Mouse (Mus musculus): ENCODE measurements around the gene Cox10. TPM values are rescaled to one million over a fixed set of nuclear protein-coding genes. Genes with fewer than 3 reads are reported as not detected.
"Not testable (repeated sequence)": the region's sequence is repeated elsewhere in the genome, so short reads cannot be mapped to it uniquely, and the experiment has no call there.

The Cox10 gene
- polyA plus RNA-seq (2016; fragmentation: Nextera tagmentation; extraction: Ambion mirVana), result 21.0 and 21.8 TPM in 2 replicates

DNA sequence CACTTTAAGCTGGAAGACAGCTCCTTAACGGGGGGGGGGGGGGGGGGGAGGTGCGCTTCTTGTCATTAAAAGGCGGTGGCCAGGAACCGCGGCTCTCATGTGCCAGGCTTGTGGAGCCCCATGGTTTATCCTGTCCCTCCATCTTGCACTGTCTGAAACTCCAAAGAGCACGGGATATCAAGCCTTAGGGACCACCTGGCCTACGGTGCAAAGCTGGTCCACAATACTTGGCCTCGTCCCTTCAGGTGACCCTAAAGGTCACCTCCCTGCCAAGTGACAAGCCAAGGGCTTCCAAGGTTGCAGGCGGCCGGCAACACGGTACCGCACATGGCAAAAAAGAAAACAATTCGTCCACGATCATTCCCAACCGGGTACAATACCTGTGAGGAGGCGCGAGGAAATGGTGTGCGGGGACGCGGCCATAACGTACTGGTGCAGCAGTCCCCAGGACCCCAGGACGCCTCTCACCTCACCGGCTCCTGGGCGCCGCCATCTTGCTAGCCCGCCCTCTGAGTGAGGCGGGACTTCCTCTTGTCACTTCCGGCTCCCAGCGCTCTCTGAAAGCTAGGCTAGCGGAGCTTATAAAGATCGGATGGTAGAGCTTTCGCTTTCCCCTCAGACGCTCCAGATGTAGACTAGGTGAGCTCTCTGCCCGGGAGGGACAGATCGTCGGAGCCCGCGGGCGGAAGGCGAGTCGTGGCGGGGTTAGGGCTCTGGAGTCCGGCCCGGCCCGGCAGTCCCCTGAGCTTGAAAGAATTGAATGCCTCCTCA is at the start of gene Cox10:
Gene Cox10 (minus strand): TSS at position 513 of the 771 bp plus-strand sequence.
- H3K36me3 ChIP-seq, result peaks cover 11% of the 10 kb centered on the region; the same call in 1 of the 2 replicates
- WGBS, result under 1% methylated on average over 44 of the region's 45 CpGs
- ATAC-seq (ENCODE audit: insufficient number of reproducible peaks, insufficient read depth, low FRiP score, low TSS enrichment, low read depth), result peak; percentile 80

DNA sequence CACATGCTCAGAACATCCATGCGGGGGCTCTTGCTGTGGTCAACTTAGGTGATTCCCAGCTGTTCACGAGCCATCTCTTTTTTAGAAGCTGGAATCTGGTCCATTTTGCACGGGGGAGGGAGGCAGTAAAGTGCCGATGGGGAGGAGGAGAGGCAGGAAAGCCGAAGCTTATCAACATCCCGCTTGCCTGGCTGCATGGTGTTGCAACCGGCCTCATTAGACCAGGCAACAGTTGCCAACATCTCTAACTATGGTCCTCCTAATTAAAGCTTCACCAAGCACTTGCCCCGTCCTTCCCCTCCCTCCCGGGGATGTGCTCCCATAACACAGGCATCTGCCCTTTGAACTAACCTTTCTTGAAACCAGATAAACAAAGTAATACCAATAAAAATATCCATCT is 48.7 kb upstream of the Cox10 start:
- Histone ChIP-seq H3K4me1 (replicated peaks) (0 out of 2 replicates have a peak, but pooled peaks cover 4% of the 10 kb centered on the region), H3K4me2 (no peak overlapping the region), H3K27me3 (no peaks in the 10 kb centered on the region), H3K4me3 (replicated peaks) (no peak overlapping the region), H3K27ac (no peak overlapping the region), H3K36me3 (no peaks in the 10 kb centered on the region), H3K9me3 (no peaks in the 10 kb centered on the region), H3K9ac (replicated peaks) (no peak overlapping the region)
- 42% methylated on average over 9 of the region's 9 CpGs for WGBS
- no peak for ATAC-seq (ENCODE audit: insufficient number of reproducible peaks, insufficient read depth, low FRiP score, low TSS enrichment, low read depth)

More for the DNA sequence above, at the start of gene Cox10:
- H3K27me3 ChIP-seq, result no peaks in the 10 kb centered on the region
- peaks cover 14% of the 10 kb centered on the region for H3K4me1 ChIP-seq (replicated peaks)
- no peaks in the 10 kb centered on the region for H3K9me3 ChIP-seq
- H3K9ac ChIP-seq (replicated peaks), result peak within 1 kb of the TSS; percentile 80
- H3K27ac ChIP-seq, result peak within 1 kb of the TSS; percentile 92
- peak within 1 kb of the TSS; percentile 68 for H3K4me2 ChIP-seq
- H3K4me3 ChIP-seq (replicated peaks), result peak within 1 kb of the TSS; percentile 82

DNA sequence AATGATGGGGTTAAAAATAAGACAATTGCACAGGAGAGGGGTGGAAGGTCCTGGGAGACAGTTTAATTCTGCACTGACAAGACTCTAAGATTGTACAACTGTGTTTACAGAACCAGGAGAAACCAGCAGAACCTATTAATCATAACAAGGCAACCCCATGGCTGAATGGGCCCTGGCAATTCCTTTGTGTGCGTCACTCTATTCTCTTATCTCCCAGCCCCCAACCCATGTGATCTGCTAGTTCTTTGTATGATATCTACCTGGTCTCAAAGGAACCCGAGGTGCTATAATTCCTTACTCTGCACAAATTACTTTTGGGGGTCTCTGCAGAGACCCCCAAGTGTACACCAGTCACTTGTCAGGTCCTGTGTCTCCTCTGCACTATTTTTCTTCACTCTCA is 46.2 kb upstream of the Cox10 start:
- no peak overlapping the region for H3K9ac ChIP-seq (replicated peaks)
- H3K9me3 ChIP-seq, result no peaks in the 10 kb centered on the region
- H3K36me3 ChIP-seq, result no peaks in the 10 kb centered on the region
- no peak overlapping the region for H3K27ac ChIP-seq
- H3K27me3 ChIP-seq, result no peaks in the 10 kb centered on the region
- no peak for ATAC-seq (ENCODE audit: insufficient number of reproducible peaks, insufficient read depth, low FRiP score, low TSS enrichment, low read depth)
- no peak overlapping the region for H3K4me3 ChIP-seq (replicated peaks)
- H3K4me2 ChIP-seq, result no peak overlapping the region
- H3K4me1 ChIP-seq (replicated peaks), result no peaks in the 10 kb centered on the region
- 77% methylated on average over 2 of the region's 2 CpGs for WGBS

DNA sequence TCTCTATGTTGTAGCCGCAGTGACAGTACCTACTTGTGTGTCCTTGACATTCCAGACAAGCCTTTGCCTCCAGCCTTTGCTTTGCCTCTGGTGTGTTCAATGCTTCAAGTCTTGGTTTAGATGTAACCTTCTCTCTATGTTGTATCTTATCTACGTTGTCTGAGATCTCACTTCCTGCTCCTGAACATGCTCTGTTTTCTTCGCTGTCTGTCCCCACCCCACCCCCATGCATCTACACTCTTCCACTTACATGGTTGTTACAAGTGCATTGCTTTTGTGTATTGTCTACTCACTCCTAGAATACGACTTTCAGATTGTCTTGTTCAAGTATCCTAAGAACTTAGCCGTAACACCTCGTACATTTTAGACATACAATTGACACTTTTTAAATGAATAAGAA is 43.9 kb upstream of the Cox10 start:
- not testable (repeated sequence) for ATAC-seq (ENCODE audit: insufficient number of reproducible peaks, insufficient read depth, low FRiP score, low TSS enrichment, low read depth); H3K36me3 ChIP-seq; H3K9me3 ChIP-seq; H3K27me3 ChIP-seq; H3K4me2 ChIP-seq; H3K9ac ChIP-seq (replicated peaks); H3K4me1 ChIP-seq (replicated peaks); H3K4me3 ChIP-seq (replicated peaks); H3K27ac ChIP-seq
- WGBS, result 91% methylated on average over 6 of the region's 6 CpGs

DNA sequence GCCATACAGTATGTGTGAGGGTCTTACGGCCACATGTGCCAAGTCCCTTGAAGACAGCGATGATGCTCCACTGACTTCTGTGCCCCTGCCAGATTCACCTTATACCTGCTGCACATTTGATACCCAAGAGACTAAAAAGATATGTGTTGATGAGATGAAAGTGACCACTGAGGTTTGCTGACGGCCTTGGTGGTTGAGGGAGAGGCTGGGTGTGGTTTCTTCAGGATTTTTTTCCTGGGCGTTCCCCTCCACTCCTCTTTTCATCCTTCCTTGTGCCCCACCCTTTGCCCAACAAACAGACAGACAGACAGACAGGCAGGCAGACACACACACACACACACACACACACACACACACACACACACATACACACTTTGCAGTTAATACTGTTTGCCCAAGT is 37.4 kb upstream of the Cox10 start:
- no peaks in the 10 kb centered on the region for H3K9me3 ChIP-seq
- WGBS, result 97% methylated on average over 4 of the region's 4 CpGs
- H3K9ac ChIP-seq (replicated peaks), result no peak overlapping the region
- no peak overlapping the region for H3K4me2 ChIP-seq
- H3K27ac ChIP-seq, result no peak overlapping the region
- ATAC-seq (ENCODE audit: insufficient number of reproducible peaks, insufficient read depth, low FRiP score, low TSS enrichment, low read depth), result no peak
- no peak overlapping the region for H3K4me3 ChIP-seq (replicated peaks)
- no peaks in the 10 kb centered on the region for H3K36me3 ChIP-seq
- H3K27me3 ChIP-seq, result no peaks in the 10 kb centered on the region; the same call in 1 of the 2 replicates
- no peaks in the 10 kb centered on the region for H3K4me1 ChIP-seq (replicated peaks)

DNA sequence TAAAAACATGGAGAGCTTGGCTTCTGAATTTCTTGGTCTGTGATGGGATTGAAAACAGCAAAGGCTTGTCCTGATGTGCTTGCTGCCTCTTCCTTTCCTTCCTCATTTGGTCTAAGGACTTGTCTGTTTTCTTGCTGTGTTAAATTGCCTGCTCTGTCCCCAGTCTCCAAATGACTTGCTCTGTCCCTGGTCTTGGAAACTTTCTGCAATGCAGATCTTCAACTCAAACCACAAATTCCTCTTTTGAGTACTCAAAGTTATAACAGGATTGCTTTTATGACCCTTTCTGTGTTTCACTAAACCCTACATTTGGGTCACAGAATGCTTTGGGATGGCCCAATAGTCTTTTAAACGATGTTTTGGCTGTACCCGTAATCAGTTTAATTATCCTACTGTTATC is 36.6 kb upstream of the Cox10 start:
- H3K4me3 ChIP-seq (replicated peaks), result no peak overlapping the region
- H3K9me3 ChIP-seq, result no peaks in the 10 kb centered on the region
- no peak overlapping the region for H3K4me2 ChIP-seq
- no peak for ATAC-seq (ENCODE audit: insufficient number of reproducible peaks, insufficient read depth, low FRiP score, low TSS enrichment, low read depth)
- no peaks in the 10 kb centered on the region; the same call in 1 of the 2 replicates for H3K27me3 ChIP-seq
- no peaks in the 10 kb centered on the region for H3K36me3 ChIP-seq
- WGBS, result 64% methylated on average over 2 of the region's 2 CpGs
- no peak overlapping the region for H3K9ac ChIP-seq (replicated peaks)
- H3K4me1 ChIP-seq (replicated peaks), result no peaks in the 10 kb centered on the region
- no peak overlapping the region for H3K27ac ChIP-seq

DNA sequence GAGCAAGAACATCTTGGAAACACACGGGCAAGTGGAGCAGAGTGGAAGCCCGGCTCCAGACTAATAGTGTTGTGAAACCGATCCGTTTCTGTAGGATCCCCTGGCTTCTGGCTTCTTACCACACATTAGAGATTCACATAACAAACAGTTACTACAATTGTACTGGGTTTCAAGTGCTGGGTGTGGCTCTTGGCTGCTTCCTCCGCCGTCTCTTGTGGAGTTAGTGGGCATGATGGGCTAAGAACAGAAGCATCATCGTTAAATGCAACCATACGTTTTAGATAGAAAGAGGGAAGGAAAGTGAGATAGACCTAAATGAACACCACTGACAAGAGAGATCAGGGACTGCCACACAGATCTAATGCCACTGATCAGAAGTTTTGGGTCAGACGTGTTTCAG is 35.8 kb upstream of the Cox10 start:
- H3K4me1 ChIP-seq (replicated peaks), result no peaks in the 10 kb centered on the region

DNA sequence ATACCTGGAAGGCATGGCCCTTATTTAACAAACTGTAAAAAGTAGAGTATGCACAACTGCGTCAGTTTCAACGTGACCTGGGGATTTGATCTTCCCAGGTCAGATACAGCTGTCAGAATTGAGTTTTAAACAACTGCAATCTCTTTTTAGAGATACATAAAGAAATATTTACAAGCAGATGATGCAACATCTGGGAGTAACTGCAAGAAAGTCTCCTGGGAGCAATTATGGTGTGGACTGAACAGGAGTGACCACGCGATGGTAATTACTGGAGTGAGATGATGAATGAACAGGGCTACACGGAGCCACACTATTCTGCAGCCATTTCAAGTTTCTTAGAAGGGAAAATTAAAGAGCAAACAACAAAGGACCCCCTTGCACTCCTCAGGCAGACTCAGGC is 20.8 kb upstream of the Cox10 start:
- Histone ChIP-seq H3K4me3 (replicated peaks) (no peak overlapping the region), H3K4me1 (replicated peaks) (no peaks in the 10 kb centered on the region), H3K9ac (replicated peaks) (no peak overlapping the region), H3K9me3 (no peaks in the 10 kb centered on the region), H3K27ac (no peak overlapping the region), H3K4me2 (no peak overlapping the region), H3K36me3 (no peaks in the 10 kb centered on the region), H3K27me3 (no peaks in the 10 kb centered on the region)
- 65% methylated on average over 5 of the region's 5 CpGs for WGBS
- no peak for ATAC-seq (ENCODE audit: insufficient number of reproducible peaks, insufficient read depth, low FRiP score, low TSS enrichment, low read depth)

More for the DNA sequence above, 35.8 kb upstream of the Cox10 start:
- no peak overlapping the region for H3K27ac ChIP-seq
- no peaks in the 10 kb centered on the region for H3K9me3 ChIP-seq
- ATAC-seq (ENCODE audit: insufficient number of reproducible peaks, insufficient read depth, low FRiP score, low TSS enrichment, low read depth), result no peak
- H3K27me3 ChIP-seq, result no peaks in the 10 kb centered on the region; the same call in 1 of the 2 replicates
- no peak overlapping the region for H3K9ac ChIP-seq (replicated peaks)
- H3K4me3 ChIP-seq (replicated peaks), result no peak overlapping the region
- H3K4me2 ChIP-seq, result no peak overlapping the region
- no peaks in the 10 kb centered on the region for H3K36me3 ChIP-seq
- 75% methylated on average over 9 of the region's 9 CpGs for WGBS

DNA sequence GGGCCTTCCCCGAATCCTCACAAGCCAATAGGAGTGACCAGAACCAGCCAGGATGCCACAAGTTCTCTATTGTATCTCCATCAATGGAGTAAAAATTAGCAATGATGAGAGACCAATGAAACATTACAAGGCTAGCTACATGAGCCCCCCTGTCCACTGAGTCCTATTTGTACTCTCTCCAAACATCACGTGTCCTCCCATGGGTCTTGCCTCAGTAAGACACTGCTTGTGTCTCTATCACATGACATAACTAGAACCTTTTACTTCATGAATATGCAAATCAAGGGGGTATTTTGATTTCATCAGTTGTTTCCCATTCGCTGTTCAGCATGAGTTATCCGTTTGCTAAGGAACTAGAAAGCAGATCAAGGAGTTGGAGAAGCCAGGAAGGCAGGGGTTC is 13.8 kb upstream of the Cox10 start:
- H3K9ac ChIP-seq (replicated peaks), result no peak overlapping the region
- WGBS, result 96% methylated on average over 4 of the region's 4 CpGs
- no peaks in the 10 kb centered on the region for H3K27me3 ChIP-seq
- no peak overlapping the region for H3K4me3 ChIP-seq (replicated peaks)
- no peaks in the 10 kb centered on the region for H3K36me3 ChIP-seq
- H3K27ac ChIP-seq, result no peak overlapping the region
- ATAC-seq (ENCODE audit: insufficient number of reproducible peaks, insufficient read depth, low FRiP score, low TSS enrichment, low read depth), result no peak
- H3K9me3 ChIP-seq, result no peaks in the 10 kb centered on the region
- H3K4me2 ChIP-seq, result no peak overlapping the region
- no peaks in the 10 kb centered on the region for H3K4me1 ChIP-seq (replicated peaks)

DNA sequence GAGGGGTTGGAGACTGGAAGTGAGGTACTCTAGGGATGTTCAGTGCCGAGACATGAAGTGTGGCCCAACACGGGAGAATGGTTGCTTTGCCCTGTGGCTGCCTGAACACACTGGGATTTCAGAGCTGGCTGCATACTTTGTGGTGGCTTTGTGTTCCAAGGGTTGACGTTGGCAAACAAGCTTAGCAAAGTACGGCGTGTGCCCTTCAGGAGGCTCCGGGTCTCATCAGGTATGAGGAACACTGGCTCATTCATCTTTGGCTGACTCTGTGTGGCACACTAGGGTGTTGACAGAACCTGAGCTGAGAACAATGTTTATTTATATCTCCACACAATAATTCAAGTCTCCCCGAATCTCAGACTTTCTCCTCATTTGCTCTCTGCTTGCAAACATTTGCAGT is 11.9 kb upstream of the Cox10 start:
- H3K4me1 ChIP-seq (replicated peaks), result no peaks in the 10 kb centered on the region
- H3K4me3 ChIP-seq (replicated peaks), result no peak overlapping the region
- no peak overlapping the region for H3K9ac ChIP-seq (replicated peaks)
- H3K27ac ChIP-seq, result no peak overlapping the region
- H3K36me3 ChIP-seq, result no peaks in the 10 kb centered on the region
- no peaks in the 10 kb centered on the region for H3K9me3 ChIP-seq
- no peaks in the 10 kb centered on the region for H3K27me3 ChIP-seq
- no peak for ATAC-seq (ENCODE audit: insufficient number of reproducible peaks, insufficient read depth, low FRiP score, low TSS enrichment, low read depth)
- 77% methylated on average over 7 of the region's 7 CpGs for WGBS
- no peak overlapping the region for H3K4me2 ChIP-seq

DNA sequence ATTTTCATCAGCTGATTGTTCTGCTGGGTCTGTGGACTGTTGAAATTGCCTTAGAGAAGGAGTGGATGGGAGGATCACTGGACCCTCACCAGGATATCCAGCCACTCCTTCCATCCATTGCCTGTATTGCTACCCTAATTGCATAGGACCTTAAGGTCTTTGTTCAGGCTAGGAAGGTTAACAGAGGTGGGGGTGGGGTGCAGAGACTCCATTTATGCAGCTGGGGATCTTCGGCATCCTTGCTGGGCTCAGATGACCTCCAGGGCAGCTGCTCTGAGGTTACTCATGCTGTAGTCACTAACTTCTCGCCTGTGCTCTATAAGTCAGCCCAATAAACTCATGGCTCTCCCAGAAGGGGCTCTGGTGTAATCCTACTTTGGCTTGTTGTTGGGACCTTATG is 10.4 kb upstream of the Cox10 start:
- Histone ChIP-seq H3K4me1 (replicated peaks) (no peaks in the 10 kb centered on the region), H3K4me3 (replicated peaks) (no peak overlapping the region), H3K4me2 (no peak overlapping the region), H3K27me3 (no peaks in the 10 kb centered on the region), H3K9me3 (no peaks in the 10 kb centered on the region), H3K27ac (no peak overlapping the region), H3K9ac (replicated peaks) (no peak overlapping the region), H3K36me3 (no peaks in the 10 kb centered on the region)
- no peak for ATAC-seq (ENCODE audit: insufficient number of reproducible peaks, insufficient read depth, low FRiP score, low TSS enrichment, low read depth)
- WGBS, result 30% methylated on average over 2 of the region's 2 CpGs

DNA sequence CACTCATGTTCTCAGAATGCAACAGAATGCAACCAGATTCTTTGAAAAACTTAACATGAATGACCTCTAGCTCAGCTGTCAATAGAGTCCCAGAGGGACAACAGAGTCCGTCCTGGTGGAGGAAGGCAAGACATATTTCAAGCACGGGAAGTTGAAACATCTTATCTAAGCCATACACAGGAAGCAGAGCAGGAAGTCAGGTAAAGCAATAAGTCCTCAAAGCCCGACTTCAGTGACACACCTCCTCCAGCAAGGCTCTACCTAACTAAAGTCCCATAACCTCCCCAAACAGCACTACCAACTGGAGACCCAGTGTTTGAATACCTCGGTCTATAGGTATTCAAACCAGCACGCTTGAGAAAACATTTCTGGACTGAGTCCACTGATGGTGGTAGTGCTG is 6.6 kb upstream of the Cox10 start:
- 82% methylated on average over 5 of the region's 5 CpGs for WGBS
- no peak overlapping the region for H3K27ac ChIP-seq
- H3K9ac ChIP-seq (replicated peaks), result no peak overlapping the region
- ATAC-seq (ENCODE audit: insufficient number of reproducible peaks, insufficient read depth, low FRiP score, low TSS enrichment, low read depth), result no peak
- no peaks in the 10 kb centered on the region for H3K27me3 ChIP-seq
- no peaks in the 10 kb centered on the region for H3K9me3 ChIP-seq
- no peak overlapping the region for H3K4me2 ChIP-seq
- H3K36me3 ChIP-seq, result peaks cover 11% of the 10 kb centered on the region; the same call in 1 of the 2 replicates
- no peaks in the 10 kb centered on the region for H3K4me1 ChIP-seq (replicated peaks)
- no peak overlapping the region for H3K4me3 ChIP-seq (replicated peaks)

Measured in limb, embryonic 12.5 days (tissue).